Mouse (Mus musculus) ES-E14 (cell line): Measurements from ENCODE around the gene Cped1. TPM values are rescaled to one million over a fixed set of nuclear protein-coding genes. Genes with fewer than 3 reads are reported as not detected.

ENCODE experiments used
- DNase-seq: peaks from one replicate; pipeline ENCODE4 v3.0.0-alpha.2; 2013; ENCODE audit warnings: low read depth, low spot score
- H3K27ac ChIP-seq: 2 replicates; pipeline ENCODE4 v1.5.1; 2012; ENCODE audit warnings: low read depth, mild to moderate bottlenecking, low read length, moderate library complexity, mixed read lengths; ENCODE audit not compliant: poor library complexity, insufficient read depth, severe bottlenecking
- H3K36me3 ChIP-seq: 2 replicates; pipeline ENCODE4 v1.6.1; 2012; ENCODE audit warnings: mild to moderate bottlenecking, low read length, moderate library complexity, mixed read lengths; ENCODE audit not compliant: control insufficient read depth, poor library complexity, insufficient read depth, severe bottlenecking
- H3K4me1 ChIP-seq, 2 experiments: fragments of 150-350 bp in 1 of 2; sonication (generic) in 1 of 2; 2 replicates each; pipeline ENCODE4 v1.6.1; 2012; ENCODE audit warnings: low read length in 2 of 2, mild to moderate bottlenecking in 1 of 2, mixed read lengths in 1 of 2; ENCODE audit not compliant: control insufficient read depth in 2 of 2, insufficient read depth in 2 of 2, poor library complexity in 1 of 2
- H3K4me3 ChIP-seq, 2 experiments: fragments of 150-350 bp in 1 of 2; sonication (generic) in 1 of 2; 2 replicates each; pipeline ENCODE4 v1.5.1; 2012; ENCODE audit warnings: low read length in 2 of 2, low read depth in 1 of 2, mild to moderate bottlenecking in 1 of 2, mixed read lengths in 1 of 2; ENCODE audit not compliant: insufficient read depth in 1 of 2, poor library complexity in 1 of 2, severe bottlenecking in 1 of 2
- H3K9ac ChIP-seq: 2 replicates; pipeline ENCODE4 v1.6.1; 2012; ENCODE audit warnings: low read depth, mild to moderate bottlenecking, low read length, mixed read lengths; ENCODE audit not compliant: poor library complexity, insufficient read depth, severe bottlenecking
- H3K9me3 ChIP-seq: fragments of 150-350 bp; sonication (generic); 2 replicates; pipeline ENCODE4 v1.6.1; 2012; ENCODE audit warnings: low read depth, mild to moderate bottlenecking, low read length; ENCODE audit not compliant: control insufficient read depth, insufficient read depth
- CHD2 ChIP-seq: IDR thresholded peaks from 2 replicates; pipeline ENCODE4 v1.6.1; 2014; ENCODE audit warnings: mild to moderate bottlenecking, low read depth, low read length, inconsistent platforms
- HCFC1 ChIP-seq: IDR thresholded peaks from 2 replicates; pipeline ENCODE4 v1.6.1; 2012; ENCODE audit warnings: low read length, inconsistent platforms, borderline replicate concordance; ENCODE audit not compliant: insufficient read depth
- MAFK ChIP-seq: IDR thresholded peaks from 2 replicates; pipeline ENCODE4 v1.6.1; 2014; ENCODE audit warnings: mild to moderate bottlenecking, low read depth, low read length, inconsistent platforms; ENCODE audit not compliant: insufficient read depth
- ZC3H11A ChIP-seq: IDR thresholded peaks from 2 replicates; pipeline ENCODE4 v1.6.1; 2012; ENCODE audit warnings: low read depth, mild to moderate bottlenecking, inconsistent platforms, low read length, borderline replicate concordance
- ZNF384 ChIP-seq: IDR thresholded peaks from 2 replicates; pipeline ENCODE4 v1.6.1; 2012; ENCODE audit warnings: low read depth, low read length, inconsistent platforms
- in situ Hi-C, 2 experiments: fragments of 600-800 bp; cut with MboI; formaldehyde crosslinking; loops; one replicate each; pipeline ENCODE4 v1.15.1; 2025; ENCODE audit warnings: low sequenced_read_pairs in 2 of 2, inconsistent platforms in 1 of 2; ENCODE audit not compliant: unreplicated experiment in 2 of 2
- total RNA-seq: library from RNA; depleted of rRNA; stranded (reverse); fragments of 300-350 nt; gene quantifications from 2 replicates; pipeline ENCODE4 v1.2.3, GENCODE M21; 2012

Gene Cped1
- total RNA-seq, 1 experiment = 0.31 TPM

DNA sequence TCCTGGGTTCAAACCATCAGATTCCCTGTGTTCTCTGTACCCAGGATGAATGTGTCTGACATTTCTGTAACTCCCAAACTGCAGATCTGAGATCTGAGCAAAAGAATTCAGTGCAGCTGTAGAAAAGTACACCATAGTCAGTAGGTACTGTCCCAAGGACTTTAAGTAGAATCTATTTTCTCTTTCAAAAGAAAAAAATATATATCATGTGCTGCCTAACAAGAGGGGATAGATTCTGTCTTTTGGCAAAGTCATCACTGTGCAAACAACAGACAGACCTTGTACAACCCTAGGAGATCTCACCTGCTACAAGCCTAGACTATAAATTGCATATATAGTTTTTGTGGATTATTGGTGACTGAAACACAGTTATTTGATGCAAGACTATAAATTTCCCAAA lies 283.0 kb downstream of the Cped1 start:
- Histone ChIP-seq H3K4me1 (no peaks in the 10 kb centered on the region), H3K36me3 (no peaks in the 10 kb centered on the region), H3K4me3 (no peak overlapping the region), H3K27ac (no peak overlapping the region), H3K9me3 (no peaks in the 10 kb centered on the region), H3K9ac (no peak overlapping the region)
- DNase-seq = no peak
- in situ Hi-C loops = no loop called here
- TF ChIP-seq ZNF384 (no peak), HCFC1 (no peak), MAFK (no peak), ZC3H11A (no peak)

DNA sequence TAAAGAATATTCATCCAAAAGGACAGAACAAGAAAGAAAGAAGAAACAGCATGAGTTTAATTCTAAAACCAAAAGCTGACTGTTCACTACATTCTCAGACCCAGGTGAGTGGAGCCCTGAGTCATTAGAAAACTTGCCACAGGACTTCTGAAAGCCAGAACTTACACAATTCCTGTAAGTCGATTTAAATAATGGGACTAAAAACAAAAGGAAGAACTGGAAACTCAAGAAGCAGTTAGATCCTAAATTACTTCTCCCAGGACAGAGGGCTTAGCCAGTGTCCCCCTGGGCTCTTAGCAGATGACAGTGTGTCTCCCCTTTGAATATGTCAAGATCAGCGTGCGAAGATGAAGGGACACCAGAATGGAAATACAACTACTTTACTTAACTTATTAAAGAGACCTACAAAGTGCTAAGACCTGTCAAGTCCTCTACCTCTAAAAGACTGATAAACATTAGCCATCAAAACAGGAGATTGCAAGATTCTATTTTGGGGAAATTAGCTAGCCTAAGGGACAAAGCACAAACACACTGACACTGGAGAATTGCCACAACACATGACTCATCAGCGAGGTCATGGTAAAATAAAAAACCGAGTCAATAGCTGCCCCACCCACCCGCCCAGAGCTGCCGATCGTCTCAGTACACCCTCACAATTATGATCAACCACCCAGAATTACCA lies 284.3 kb downstream of the Cped1 start:
- no peaks in the 10 kb centered on the region for H3K4me1 ChIP-seq
- TF ChIP-seq HCFC1 = no peak
- TF ChIP-seq CHD2 = no peak
- TF ChIP-seq MAFK = no peak
- TF ChIP-seq ZC3H11A = no peak
- TF ChIP-seq ZNF384 = no peak
- H3K27ac ChIP-seq = no peak overlapping the region
- in situ Hi-C loops = no loop called here
- no peak overlapping the region for H3K4me3 ChIP-seq
- H3K36me3 ChIP-seq = no peaks in the 10 kb centered on the region
- DNase-seq = no peak
- no peaks in the 10 kb centered on the region for H3K9me3 ChIP-seq
- no peak overlapping the region for H3K9ac ChIP-seq

DNA sequence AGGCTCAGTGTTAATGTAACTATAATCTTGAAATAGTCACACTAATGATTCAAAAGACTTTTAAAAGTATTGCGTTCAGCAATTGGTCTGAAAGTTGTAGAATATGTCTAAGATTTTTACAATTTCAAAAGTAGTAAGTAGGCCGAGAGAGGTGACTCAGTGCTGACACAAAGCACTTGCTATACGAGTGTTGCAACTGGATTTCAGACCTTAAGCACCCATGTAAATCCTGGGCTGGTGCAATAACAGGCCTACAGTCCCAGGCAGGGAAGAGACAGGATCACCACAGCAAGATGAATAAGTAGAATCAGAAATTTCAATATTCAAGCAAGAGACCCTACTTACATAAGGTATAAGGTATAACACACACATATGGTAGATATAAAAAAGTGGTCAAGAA lies 292.2 kb downstream of the Cped1 start:
- DNase-seq = no peak
- H3K4me3 ChIP-seq = no peak overlapping the region
- no peak overlapping the region for H3K27ac ChIP-seq
- H3K4me1 ChIP-seq = no peaks in the 10 kb centered on the region
- TF ChIP-seq ZNF384 (no peak), CHD2 (no peak), ZC3H11A (no peak), HCFC1 (no peak)
- in situ Hi-C loops = no loop called here
- no peaks in the 10 kb centered on the region for H3K9me3 ChIP-seq
- H3K36me3 ChIP-seq = no peaks in the 10 kb centered on the region
- no peak overlapping the region for H3K9ac ChIP-seq

DNA sequence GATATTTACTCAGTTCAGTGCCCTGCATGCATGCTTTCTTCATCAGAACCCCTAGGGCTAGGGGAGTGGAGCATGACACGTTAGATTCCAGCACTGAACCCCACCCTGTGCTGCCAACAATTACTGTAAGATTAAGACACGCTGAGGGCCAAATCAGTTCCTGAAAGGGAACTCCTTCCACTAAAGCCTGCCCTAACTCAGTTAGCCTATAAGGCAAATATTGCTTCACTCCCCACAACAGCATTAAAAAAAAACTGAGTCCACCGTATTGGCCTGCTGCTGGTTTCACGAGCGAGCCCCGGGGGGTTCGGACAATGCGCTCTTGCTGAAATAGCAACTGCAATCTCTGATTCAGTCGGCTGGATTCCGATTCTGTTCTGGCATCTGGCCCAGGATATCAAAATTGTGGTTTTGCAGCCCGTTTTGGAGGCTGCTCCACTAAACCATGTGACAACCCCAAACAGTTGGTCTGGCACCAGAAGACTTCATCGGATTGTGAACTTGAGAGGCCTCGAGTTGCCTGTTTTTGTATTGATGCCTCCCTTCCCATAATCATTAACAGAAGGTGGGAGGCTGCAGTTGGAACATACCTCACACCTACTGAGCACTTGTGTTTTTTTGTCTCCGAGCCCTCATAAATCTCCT lies 294.6 kb downstream of the Cped1 start:
- no peaks in the 10 kb centered on the region for H3K36me3 ChIP-seq
- in situ Hi-C loops = no loop called here
- TF ChIP-seq CHD2 (no peak), HCFC1 (no peak)
- no peak for DNase-seq
- H3K9ac ChIP-seq = no peak overlapping the region
- no peak overlapping the region for H3K27ac ChIP-seq
- no peaks in the 10 kb centered on the region for H3K9me3 ChIP-seq
- no peaks in the 10 kb centered on the region for H3K4me1 ChIP-seq
- H3K4me3 ChIP-seq = no peak overlapping the region

GRCm38 (mm10) chr6:22282405-22282804 lies 296.7 kb downstream of the Cped1 start:
- in situ Hi-C loops = no loop called here
- Histone ChIP-seq H3K4me3 (no peak overlapping the region), H3K36me3 (no peaks in the 10 kb centered on the region), H3K9ac (no peak overlapping the region), H3K9me3 (no peaks in the 10 kb centered on the region), H3K4me1 (no peaks in the 10 kb centered on the region), H3K27ac (no peak overlapping the region)
- no peak for TF ChIP-seq MAFK
- TF ChIP-seq CHD2 = no peak
- no peak for TF ChIP-seq ZNF384
- TF ChIP-seq ZC3H11A = no peak
- no peak for DNase-seq
